Mouse (Mus musculus) E14TG2a.4 (cell line): Measurements from ENCODE around the gene Rpgrip1.

Source experiments
- CTCF ChIP-seq: conservative IDR thresholded peaks from 2 replicates; pipeline ENCODE4 v1.5.1; 2014; ENCODE audit warnings: low read length
- NANOG ChIP-seq: IDR thresholded peaks from 2 replicates; pipeline ENCODE4 v1.6.1; 2014; ENCODE audit warnings: borderline replicate concordance, low read length, mixed read lengths
- POU5F1 ChIP-seq: IDR thresholded peaks from 2 replicates; pipeline ENCODE4 v1.6.1; 2014; ENCODE audit warnings: low read length, borderline replicate concordance

GRCm38 (mm10) chr14:52103856-52104676 is 6.4 kb upstream of the Rpgrip1 start, which contains the start of gene Hnrnpc:
- no peak for TF ChIP-seq CTCF
- no peak for TF ChIP-seq NANOG
- TF ChIP-seq POU5F1 = no peak
